Mouse (Mus musculus) ES-Bruce4 (cell line): ENCODE results near the gene Gjc1. TPM values are rescaled to one million over a fixed set of nuclear protein-coding genes. Genes with fewer than 3 reads are reported as not detected.

Source experiments
- H3K27ac ChIP-seq: 2 replicates; pipeline ENCODE4 v1.5.1; 2012; ENCODE audit warnings: low read length, inconsistent platforms; ENCODE audit not compliant: insufficient read depth
- H3K27me3 ChIP-seq: 2 replicates; pipeline ENCODE4 v1.6.1; 2012; ENCODE audit warnings: mild to moderate bottlenecking, low read length, inconsistent platforms; ENCODE audit not compliant: control insufficient read depth, poor library complexity, insufficient read depth, severe bottlenecking
- H3K36me3 ChIP-seq: 2 replicates; pipeline ENCODE4 v1.6.1; 2012; ENCODE audit warnings: inconsistent platforms, mild to moderate bottlenecking, low read length, moderate library complexity; ENCODE audit not compliant: control insufficient read depth, poor library complexity, insufficient read depth, severe bottlenecking
- H3K4me1 ChIP-seq: one replicate; pipeline ENCODE4 v1.8.1; 2011; ENCODE audit warnings: low read length; ENCODE audit not compliant: control insufficient read depth, insufficient read depth
- H3K4me3 ChIP-seq: 2 replicates; pipeline ENCODE4 v1.5.1; 2011; ENCODE audit warnings: low read depth, mild to moderate bottlenecking, low read length
- H3K9ac ChIP-seq: 2 replicates; pipeline ENCODE4 v1.6.1; 2012; ENCODE audit warnings: low read depth, mild to moderate bottlenecking, inconsistent platforms; ENCODE audit not compliant: poor library complexity, severe bottlenecking
- H3K9me3 ChIP-seq: replicated peaks from 2 replicates; pipeline ENCODE4 v1.6.1; 2012; ENCODE audit warnings: mild to moderate bottlenecking, low read length, inconsistent platforms; ENCODE audit not compliant: control insufficient read depth, poor library complexity, insufficient read depth, severe bottlenecking
- CTCF ChIP-seq: IDR thresholded peaks from one replicate; pipeline ENCODE4 v1.8.1; 2011; ENCODE audit warnings: low read depth, low read length
- EP300 ChIP-seq: IDR thresholded peaks from 2 replicates; pipeline ENCODE4 v1.6.1; 2011; ENCODE audit warnings: low read depth, low read length; ENCODE audit not compliant: insufficient read depth
- POLR2A ChIP-seq: IDR thresholded peaks from one replicate; pipeline ENCODE4 v1.8.1; 2011; ENCODE audit warnings: low read length; ENCODE audit not compliant: insufficient read depth
- polyA plus RNA-seq: library from polyadenylated mRNA; stranded (reverse); fragments of >200 nt; gene quantifications from 2 replicates; pipeline ENCODE4 v1.2.4, GENCODE M21; 2011; ENCODE audit warnings: low read depth; ENCODE audit not compliant: missing spikeins, insufficient read depth, insufficient read length

Gene Gjc1
- polyA plus RNA-seq, 1 experiment: 71.0 TPM

DNA sequence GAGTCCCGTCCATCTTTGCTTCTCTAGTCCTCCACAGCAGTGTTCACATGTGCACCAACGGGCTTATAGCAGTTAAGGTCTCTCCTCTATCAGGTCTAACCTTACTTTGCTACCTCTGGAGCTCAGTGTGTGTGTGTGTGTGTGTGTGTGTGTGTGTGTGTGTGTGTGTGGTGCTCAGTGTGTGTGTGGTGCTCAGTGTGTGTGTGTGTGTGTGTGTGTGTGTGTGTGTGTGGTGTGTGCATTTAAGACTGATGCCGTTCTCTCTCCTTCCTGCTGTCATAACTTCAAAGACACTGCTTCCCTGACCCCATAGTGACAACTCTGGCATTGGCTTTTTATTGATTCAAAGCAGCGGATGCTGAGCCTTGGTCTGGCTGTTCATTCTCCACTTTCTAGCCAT is 16.0 kb upstream of the Gjc1 start, which contains the start of gene Higd1b:
Gene Higd1b (plus strand): TSS at position 301 of the 400 bp plus-strand sequence.
- Histone ChIP-seq H3K9ac (no peak within 1 kb of the TSS), H3K36me3 (peaks cover 37% of the 10 kb centered on the region), H3K4me3 (no peak within 1 kb of the TSS), H3K27ac (no peak within 1 kb of the TSS), H3K4me1 (no peaks in the 10 kb centered on the region), H3K27me3 (no peaks in the 10 kb centered on the region), H3K9me3 (no peaks in the 10 kb centered on the region)
- TF ChIP-seq CTCF (no peak), EP300 (no peak), POLR2A (no peak)

DNA sequence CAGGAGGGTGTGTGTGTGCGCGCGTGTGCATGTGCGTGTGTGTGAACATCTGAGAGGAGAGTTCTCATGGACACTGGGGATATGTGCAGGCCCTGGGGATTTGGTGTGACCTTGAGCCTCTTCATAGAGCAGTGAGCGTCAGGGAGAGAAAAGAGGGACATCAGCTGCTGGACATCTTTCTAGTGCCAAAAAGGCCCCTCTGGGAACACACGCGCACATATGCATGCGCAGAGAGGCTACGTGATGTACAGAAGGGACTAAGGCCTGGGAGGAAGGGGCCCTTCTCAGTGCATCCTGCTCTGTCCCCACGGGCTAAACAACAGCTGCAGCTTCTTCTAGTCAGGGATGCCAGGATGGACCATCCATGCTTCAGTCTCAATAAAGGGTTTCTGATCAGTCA is 14.7 kb upstream of the Gjc1 start:
- Histone ChIP-seq H3K9ac (no peak overlapping the region), H3K4me3 (no peak overlapping the region), H3K27ac (no peak overlapping the region), H3K36me3 (peaks cover 25% of the 10 kb centered on the region), H3K4me1 (no peaks in the 10 kb centered on the region), H3K27me3 (no peaks in the 10 kb centered on the region), H3K9me3 (no peaks in the 10 kb centered on the region)
- no peak for TF ChIP-seq CTCF
- no peak for TF ChIP-seq EP300
- no peak for TF ChIP-seq POLR2A

DNA sequence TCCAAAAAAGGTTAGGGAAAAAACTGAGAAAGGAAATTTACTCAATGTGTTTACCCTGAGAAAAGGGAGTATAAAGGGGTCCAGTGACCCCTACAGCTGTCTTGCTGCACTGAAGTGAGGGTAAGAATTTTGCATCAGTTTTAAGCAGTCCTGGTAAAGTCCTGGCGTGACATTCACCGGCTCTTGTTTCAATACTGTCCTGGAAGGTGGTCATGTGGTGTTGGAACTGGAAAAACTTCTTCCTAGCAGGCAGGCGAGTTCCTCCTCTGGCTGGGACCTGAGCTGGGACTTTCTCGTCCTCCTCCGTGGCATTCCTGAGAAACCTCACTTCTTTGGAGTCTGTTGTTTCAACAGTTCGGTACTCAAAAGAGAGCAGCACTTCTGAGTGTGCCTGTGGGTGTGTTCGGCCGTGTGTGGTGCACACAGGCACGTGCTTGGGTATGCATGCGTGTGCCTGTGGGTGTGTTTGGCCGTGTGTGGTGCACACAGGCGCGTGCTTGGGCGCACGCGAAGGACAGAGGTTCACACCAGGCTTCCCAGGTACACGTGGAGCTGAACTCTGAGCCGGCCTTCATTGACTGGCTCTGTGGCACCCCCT is 13.3 kb upstream of the Gjc1 start:
- Histone ChIP-seq H3K4me1 (no peaks in the 10 kb centered on the region), H3K27ac (no peak overlapping the region), H3K4me3 (no peak overlapping the region), H3K36me3 (peaks cover 11% of the 10 kb centered on the region; the same call in 1 of the 2 replicates), H3K9ac (no peak overlapping the region), H3K9me3 (peaks cover 6% of the 10 kb centered on the region; the same call in 1 of the 2 replicates), H3K27me3 (no peaks in the 10 kb centered on the region)
- TF ChIP-seq POLR2A (no peak), CTCF (no peak), EP300 (no peak)

DNA sequence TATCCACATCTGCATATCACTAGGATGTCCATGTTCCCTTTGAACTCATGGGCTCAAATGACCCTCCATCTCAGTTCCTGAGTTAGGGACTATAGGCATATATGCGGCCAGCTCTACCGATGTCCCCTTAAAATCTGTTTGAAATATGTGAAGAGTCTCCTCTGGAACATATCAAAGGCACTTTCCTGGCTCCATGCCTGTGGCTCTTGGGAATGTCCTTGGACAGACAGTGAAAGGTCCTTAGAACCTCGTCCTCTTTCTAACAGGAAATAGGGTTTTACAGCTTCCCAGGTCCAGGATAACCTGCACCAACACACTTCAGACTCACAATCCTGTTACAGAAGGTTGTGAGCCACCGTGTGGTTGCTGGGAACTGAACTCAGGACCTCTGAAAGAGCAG is 10.8 kb upstream of the Gjc1 start:
- Histone ChIP-seq H3K27me3 (no peaks in the 10 kb centered on the region), H3K4me3 (no peak overlapping the region), H3K4me1 (peaks cover 3% of the 10 kb centered on the region), H3K9ac (no peak overlapping the region), H3K9me3 (peaks cover 6% of the 10 kb centered on the region; the same call in 1 of the 2 replicates), H3K36me3 (no peaks in the 10 kb centered on the region), H3K27ac (no peak overlapping the region)
- TF ChIP-seq POLR2A (no peak), EP300 (no peak), CTCF (no peak)

DNA sequence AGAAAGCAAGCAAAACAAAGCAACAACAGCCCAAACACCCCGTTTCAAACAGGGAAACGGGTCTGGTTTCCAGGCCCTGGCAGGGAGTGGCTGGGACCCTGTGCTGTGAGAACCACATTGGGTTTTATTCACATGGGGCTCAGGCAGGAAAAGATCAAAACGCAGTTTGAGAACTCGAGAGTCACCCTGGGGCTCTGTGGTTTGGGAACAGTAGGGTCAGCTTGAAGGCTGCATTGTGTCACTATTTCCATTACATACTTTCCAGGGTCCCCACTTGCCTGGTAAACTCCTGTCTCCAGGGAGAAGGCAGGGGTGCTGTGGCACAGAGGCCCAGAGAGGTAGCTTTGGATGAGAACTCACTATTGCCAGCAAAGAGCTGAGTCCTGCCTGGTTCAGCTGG is 7.6 kb upstream of the Gjc1 start:
- Histone ChIP-seq H3K4me1 (peaks cover 3% of the 10 kb centered on the region), H3K36me3 (no peaks in the 10 kb centered on the region), H3K9ac (no peak overlapping the region), H3K9me3 (peaks cover 6% of the 10 kb centered on the region; the same call in 1 of the 2 replicates), H3K27ac (no peak overlapping the region), H3K4me3 (no peak overlapping the region), H3K27me3 (no peaks in the 10 kb centered on the region)
- TF ChIP-seq POLR2A (no peak), EP300 (no peak), CTCF (no peak)

DNA sequence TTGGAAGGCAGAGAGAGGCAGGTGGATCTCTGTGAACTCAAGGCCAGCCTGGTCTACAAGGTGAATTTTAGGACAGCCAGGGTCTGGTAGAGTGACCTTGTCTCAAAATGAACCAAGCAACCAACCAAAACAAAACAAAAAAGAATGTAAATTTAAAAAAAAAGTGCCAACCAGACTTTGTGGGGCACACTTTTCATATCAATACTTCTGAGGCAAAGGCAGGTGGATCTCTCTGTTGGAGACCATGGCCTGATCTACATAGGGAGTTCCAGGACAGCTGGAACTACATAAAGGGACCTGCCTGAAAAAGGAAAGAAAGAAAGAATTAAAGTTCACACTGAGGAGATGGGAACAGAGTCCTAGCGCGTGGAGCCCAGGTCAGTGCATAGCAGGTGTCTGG is 7.0 kb upstream of the Gjc1 start:
- no peak for TF ChIP-seq CTCF
- H3K27ac ChIP-seq: no peak overlapping the region
- H3K4me1 ChIP-seq: peaks cover 3% of the 10 kb centered on the region
- H3K27me3 ChIP-seq: no peaks in the 10 kb centered on the region
- H3K4me3 ChIP-seq: no peak overlapping the region
- H3K9me3 ChIP-seq: peaks cover 6% of the 10 kb centered on the region; the same call in 1 of the 2 replicates
- H3K9ac ChIP-seq: no peak overlapping the region
- H3K36me3 ChIP-seq: no peaks in the 10 kb centered on the region
